Mouse (Mus musculus): Measurements from ENCODE around the gene Dirc2. TPM values are rescaled to one million over a fixed set of nuclear protein-coding genes. Genes with fewer than 3 reads are reported as not detected.

Gene Dirc2
- total RNA-seq (2014; rRNA removed) (70.8 and 80.8 TPM in 2 replicates), polyA plus RNA-seq (2015; fragmentation: Nextera tagmentation; extraction: Ambion mirVana) (34.1 and 35.5 TPM in 2 replicates)

DNA sequence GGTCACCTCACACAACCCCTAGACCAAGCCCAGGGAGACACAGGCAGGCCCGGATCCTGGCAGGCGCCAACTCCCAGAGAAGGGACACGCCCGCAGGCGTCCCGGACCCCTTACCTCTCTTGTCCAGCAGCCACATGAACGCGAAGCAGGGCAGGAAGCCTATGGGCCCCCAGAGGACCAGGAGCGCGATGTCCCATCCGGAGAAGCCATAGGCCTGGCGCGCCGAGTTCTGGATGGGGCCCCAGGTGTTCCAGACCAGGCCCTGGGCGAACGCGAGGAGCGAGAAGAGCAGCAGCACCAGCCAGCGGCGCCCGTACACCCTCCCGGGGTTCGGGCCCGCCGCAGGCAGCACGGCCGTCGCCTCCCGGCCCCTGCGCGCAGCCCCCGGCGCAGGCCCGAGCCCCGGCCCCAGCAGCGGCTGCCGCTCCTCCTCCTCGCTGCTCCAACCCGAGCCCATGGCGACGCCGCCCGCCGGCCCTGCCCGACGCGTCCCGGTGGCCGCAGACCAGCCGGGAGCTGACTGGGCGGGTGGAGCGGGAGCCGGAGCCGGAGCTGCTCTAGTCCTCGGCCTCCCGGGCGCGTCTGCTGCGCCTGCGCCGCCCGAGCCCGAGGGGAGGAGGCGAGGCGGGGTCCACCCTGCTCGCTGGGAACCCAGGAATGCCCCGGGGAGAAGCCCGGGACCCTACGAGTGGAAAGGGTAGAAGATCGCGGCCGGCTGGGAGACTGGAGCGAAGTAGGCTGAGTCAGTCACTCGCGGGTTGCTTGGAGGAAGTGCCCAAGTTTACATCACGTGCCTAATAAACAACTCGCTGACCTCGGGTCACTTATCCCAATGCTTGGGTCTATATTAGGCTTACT lies at the start of gene Dirc2:
TSS of gene Dirc2 (minus strand) at position 572 of the 858 bp plus-strand sequence.
- ATAC-seq = peak; percentile 83
- Histone ChIP-seq H3K9ac (replicated peaks; ENCODE audit: low read length) (peak within 1 kb of the TSS; percentile 88), H3K27ac (peak within 1 kb of the TSS; percentile 66), H3K4me2 (ENCODE audit: low read depth, low read length) (peak within 1 kb of the TSS; percentile 96), H3K27me3 (ENCODE audit: insufficient read depth, low read length) (no peaks in the 10 kb centered on the region), H3K4me1 (ENCODE audit: insufficient read depth, low read length) (peaks cover 15% of the 10 kb centered on the region; the same call in 1 of the 2 replicates), H3K4me3 (ENCODE audit: low read length) (peak within 1 kb of the TSS; percentile 89), H3K9me3 (ENCODE audit: low read length) (no peaks in the 10 kb centered on the region), H3K36me3 (ENCODE audit: insufficient read depth, low read length) (no peaks in the 10 kb centered on the region)
- DNase-seq (ENCODE audit: low spot score) = peak; percentile 76
- no peak for TF ChIP-seq CTCF (IDR thresholded peaks at IDR 0.05; ENCODE audit: low read depth)
- under 1% methylated on average over 73 of the region's 78 CpGs for WGBS

DNA sequence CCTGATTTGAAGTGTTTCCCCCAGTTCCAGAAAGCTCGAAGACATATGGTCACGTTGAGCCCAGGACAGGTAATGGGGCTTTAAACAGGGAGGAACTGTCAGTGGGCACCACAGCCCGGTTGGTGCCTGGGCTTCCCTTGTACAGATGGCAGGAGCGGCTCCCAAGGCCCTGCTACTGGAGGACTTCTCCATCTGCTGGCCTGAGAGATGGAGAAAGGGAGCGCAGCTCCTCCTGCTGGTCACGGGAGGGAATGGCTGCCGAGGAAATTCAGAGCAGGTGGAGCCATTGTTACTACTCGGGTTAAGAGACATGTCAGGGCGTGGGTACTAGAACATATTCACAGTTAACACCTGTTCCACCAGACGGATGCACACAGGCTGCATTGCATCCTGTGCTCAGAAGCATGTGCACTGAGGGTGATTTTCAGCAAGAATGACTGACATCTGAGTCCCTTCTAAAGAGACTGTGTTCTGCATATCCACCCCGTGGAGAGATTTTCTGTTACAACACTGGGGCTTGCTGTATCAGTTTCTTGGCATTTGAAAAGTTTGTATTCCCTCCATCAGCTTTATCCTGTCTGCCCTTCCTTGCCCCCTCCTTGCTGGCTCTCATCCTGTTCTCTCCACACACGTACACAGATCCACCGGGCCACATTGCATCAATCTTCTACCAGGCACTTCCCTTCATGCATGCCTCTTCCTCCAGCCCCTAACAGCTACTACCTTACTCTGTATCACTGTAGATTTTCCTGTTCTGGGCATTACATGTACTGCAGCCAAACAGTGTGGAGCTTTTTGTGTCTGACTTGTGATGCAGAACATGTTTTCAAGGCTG lies 48.3 kb upstream of the Dirc2 start:
- no peaks in the 10 kb centered on the region for H3K27me3 ChIP-seq (ENCODE audit: insufficient read depth, low read length)
- no peak overlapping the region for H3K27ac ChIP-seq
- H3K9ac ChIP-seq (replicated peaks; ENCODE audit: low read length) = no peak overlapping the region
- H3K4me2 ChIP-seq (ENCODE audit: low read depth, low read length) = no peak overlapping the region
- ATAC-seq = peak; percentile 92
- H3K4me1 ChIP-seq (ENCODE audit: insufficient read depth, low read length) = no peaks in the 10 kb centered on the region
- peak; percentile 87 for DNase-seq (ENCODE audit: low spot score)
- H3K36me3 ChIP-seq (ENCODE audit: insufficient read depth, low read length) = peaks cover 4% of the 10 kb centered on the region; the same call in 1 of the 2 replicates
- no peaks in the 10 kb centered on the region for H3K9me3 ChIP-seq (ENCODE audit: low read length)
- peak; percentile 100 for TF ChIP-seq CTCF (IDR thresholded peaks at IDR 0.05; ENCODE audit: low read depth)
- no peak overlapping the region for H3K4me3 ChIP-seq (ENCODE audit: low read length)
- 30% methylated on average over 13 of the region's 13 CpGs for WGBS

DNA sequence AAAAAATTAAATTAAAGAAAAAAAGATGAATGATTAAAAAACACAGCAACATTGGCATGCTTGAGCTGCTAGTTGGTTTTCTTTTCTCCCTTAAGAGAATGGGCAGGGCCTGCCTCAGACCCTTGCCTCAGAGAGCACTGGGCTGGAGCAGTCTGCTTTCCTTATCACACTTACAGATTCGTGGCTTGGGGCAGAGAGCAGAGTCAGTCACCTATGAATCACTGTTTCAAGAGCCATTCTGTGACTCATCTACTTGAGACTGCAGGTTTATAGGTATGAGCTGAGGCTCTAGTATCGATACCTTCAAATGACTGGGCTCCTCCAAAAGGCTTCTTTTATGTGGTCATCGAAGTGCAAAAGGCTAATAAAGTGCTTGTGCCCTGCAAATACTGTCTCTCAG lies 44.0 kb upstream of the Dirc2 start:
- H3K9ac ChIP-seq (replicated peaks; ENCODE audit: low read length) = no peak overlapping the region
- no peak for ATAC-seq
- H3K9me3 ChIP-seq (ENCODE audit: low read length) = no peaks in the 10 kb centered on the region
- H3K4me2 ChIP-seq (ENCODE audit: low read depth, low read length) = no peak overlapping the region
- TF ChIP-seq CTCF (IDR thresholded peaks at IDR 0.05; ENCODE audit: low read depth) = no peak
- DNase-seq (ENCODE audit: low spot score) = no peak
- no peaks in the 10 kb centered on the region for H3K36me3 ChIP-seq (ENCODE audit: insufficient read depth, low read length)
- H3K4me3 ChIP-seq (ENCODE audit: low read length) = no peak overlapping the region
- no peaks in the 10 kb centered on the region for H3K4me1 ChIP-seq (ENCODE audit: insufficient read depth, low read length)
- H3K27me3 ChIP-seq (ENCODE audit: insufficient read depth, low read length) = no peaks in the 10 kb centered on the region
- no peak overlapping the region for H3K27ac ChIP-seq
- WGBS = 87% methylated on average over 3 of the region's 3 CpGs

DNA sequence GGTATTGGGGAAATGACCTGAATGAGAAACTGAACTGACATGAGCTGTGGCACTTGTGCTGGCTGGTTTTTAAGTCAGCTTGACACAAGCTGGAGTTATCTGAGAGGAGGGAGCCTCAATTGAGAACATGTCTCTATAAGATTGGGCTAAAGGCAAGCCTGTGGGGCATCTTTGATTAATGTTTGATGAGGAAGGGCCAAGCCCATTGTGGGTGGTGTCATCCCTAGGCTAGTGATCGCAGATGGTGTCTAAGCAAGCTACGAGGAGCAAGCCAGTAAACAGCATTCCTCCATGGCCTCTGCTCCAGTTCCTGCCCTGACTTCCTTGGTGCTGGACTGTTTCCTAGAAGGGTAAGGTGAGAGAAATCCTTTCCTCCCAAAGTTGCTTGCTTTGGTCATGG lies 39.7 kb upstream of the Dirc2 start:
- Histone ChIP-seq H3K36me3 (ENCODE audit: insufficient read depth, low read length) (no peaks in the 10 kb centered on the region), H3K9me3 (ENCODE audit: low read length) (no peaks in the 10 kb centered on the region), H3K27ac (no peak overlapping the region), H3K27me3 (ENCODE audit: insufficient read depth, low read length) (no peaks in the 10 kb centered on the region), H3K4me1 (ENCODE audit: insufficient read depth, low read length) (no peaks in the 10 kb centered on the region), H3K9ac (replicated peaks; ENCODE audit: low read length) (no peak overlapping the region), H3K4me2 (ENCODE audit: low read depth, low read length) (no peak overlapping the region), H3K4me3 (ENCODE audit: low read length) (no peak overlapping the region)
- WGBS = 92% methylated on average over 2 of the region's 2 CpGs
- DNase-seq (ENCODE audit: low spot score) (no peak), ATAC-seq (no peak)
- TF ChIP-seq CTCF (IDR thresholded peaks at IDR 0.05; ENCODE audit: low read depth) = no peak

DNA sequence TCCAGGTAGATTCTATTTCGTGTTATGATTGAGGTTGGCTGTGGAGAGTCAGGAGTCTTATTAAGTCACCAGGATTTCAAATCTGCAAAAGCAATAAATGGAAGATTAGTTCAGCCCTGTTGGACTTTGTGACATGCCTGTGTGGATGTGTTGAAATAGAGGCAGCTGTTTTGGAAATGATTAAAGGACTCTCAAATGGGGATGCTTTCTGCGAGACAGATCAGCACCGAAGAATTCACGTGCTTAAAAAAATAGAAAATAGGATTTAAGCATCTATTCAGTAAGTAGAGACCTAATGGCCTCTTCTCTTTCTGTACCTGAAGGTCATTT lies 38.5 kb upstream of the Dirc2 start:
- DNase-seq (ENCODE audit: low spot score) (no peak), ATAC-seq (no peak)
- Histone ChIP-seq H3K27me3 (ENCODE audit: insufficient read depth, low read length) (no peaks in the 10 kb centered on the region), H3K9ac (replicated peaks; ENCODE audit: low read length) (no peak overlapping the region), H3K4me1 (ENCODE audit: insufficient read depth, low read length) (no peaks in the 10 kb centered on the region), H3K27ac (no peak overlapping the region), H3K9me3 (ENCODE audit: low read length) (no peaks in the 10 kb centered on the region), H3K4me2 (ENCODE audit: low read depth, low read length) (no peak overlapping the region), H3K36me3 (ENCODE audit: insufficient read depth, low read length) (no peaks in the 10 kb centered on the region), H3K4me3 (ENCODE audit: low read length) (no peak overlapping the region)
- TF ChIP-seq CTCF (IDR thresholded peaks at IDR 0.05; ENCODE audit: low read depth) = no peak
- WGBS = 76% methylated on average over 4 of the region's 4 CpGs

DNA sequence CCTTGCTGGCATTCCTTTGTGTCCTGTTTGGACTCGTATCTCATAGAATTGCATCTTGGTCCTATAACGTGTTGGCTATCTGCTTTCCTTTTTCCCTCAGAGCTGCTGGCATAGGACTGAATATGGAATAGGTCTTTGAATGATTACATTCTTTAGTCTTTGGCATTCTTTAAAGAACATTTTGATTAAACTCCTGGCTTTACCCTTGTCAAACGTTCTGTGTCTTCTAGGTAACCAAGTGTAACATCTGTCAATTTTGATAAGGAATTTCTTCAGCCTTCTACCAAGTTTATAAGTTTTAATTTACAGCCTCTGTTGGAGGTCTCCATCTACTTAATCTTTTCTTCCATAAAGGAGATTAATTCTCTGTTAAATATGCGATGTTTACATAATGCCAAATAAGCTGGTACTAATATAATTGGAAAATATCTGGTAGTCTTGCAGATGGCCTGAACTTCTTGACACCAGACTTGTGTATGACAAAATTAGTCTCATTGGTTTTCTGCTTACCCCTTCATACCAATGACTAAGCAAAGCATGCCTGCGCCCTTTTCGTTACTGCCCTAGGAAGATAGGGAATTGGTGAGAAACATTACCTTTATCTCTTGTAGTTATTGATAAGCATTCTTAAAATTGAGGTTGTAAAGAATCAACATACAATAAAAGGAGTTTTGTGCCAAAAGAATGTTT lies 38.0 kb upstream of the Dirc2 start:
- no peak overlapping the region for H3K4me2 ChIP-seq (ENCODE audit: low read depth, low read length)
- TF ChIP-seq CTCF (IDR thresholded peaks at IDR 0.05; ENCODE audit: low read depth) = no peak
- ATAC-seq = no peak
- no peak overlapping the region for H3K27ac ChIP-seq
- DNase-seq (ENCODE audit: low spot score) = no peak
- no peaks in the 10 kb centered on the region for H3K9me3 ChIP-seq (ENCODE audit: low read length)
- H3K27me3 ChIP-seq (ENCODE audit: insufficient read depth, low read length) = no peaks in the 10 kb centered on the region
- no peak overlapping the region for H3K4me3 ChIP-seq (ENCODE audit: low read length)
- no peak overlapping the region for H3K9ac ChIP-seq (replicated peaks; ENCODE audit: low read length)
- no peaks in the 10 kb centered on the region for H3K4me1 ChIP-seq (ENCODE audit: insufficient read depth, low read length)
- no peaks in the 10 kb centered on the region for H3K36me3 ChIP-seq (ENCODE audit: insufficient read depth, low read length)
- 74% methylated on average over 6 of the region's 6 CpGs for WGBS

All from hindbrain, postnatal 0 days (tissue).